Mouse (Mus musculus) lung, postnatal 25 days (tissue): ENCODE results near the gene Rps3.
"Not testable (repeated sequence)": the region's sequence is repeated elsewhere in the genome, so short reads cannot be mapped to it uniquely, and the experiment has no call there.

Experiments
- DNase-seq: peaks from one replicate; pipeline ENCODE4 v3.0.0; 2022; ENCODE audit warnings: low spot score

Rps3 gene

GRCm38 (mm10) chr7:99483271-99483923 is at the start of gene Rps3:
TSS of gene Rps3 (minus strand) at chr7:99483738.
- peak; percentile 97 for DNase-seq

- peak; percentile 67 for DNase-seq
Observed at GRCm38 (mm10) chr7:99532526-99532925, 49.0 kb upstream of the Rps3 start.

- no peak for DNase-seq
Observed at GRCm38 (mm10) chr7:99531408-99531970, 48.0 kb upstream of the Rps3 start.

- DNase-seq = no peak
Observed at GRCm38 (mm10) chr7:99529410-99529809, 45.9 kb upstream of the Rps3 start.

GRCm38 (mm10) chr7:99528547-99528946 is 45.0 kb upstream of the Rps3 start:
- DNase-seq = no peak

- no peak for DNase-seq
Observed at GRCm38 (mm10) chr7:99523837-99524236, 40.3 kb upstream of the Rps3 start.

GRCm38 (mm10) chr7:99523121-99523520 is 39.6 kb upstream of the Rps3 start:
- peak; percentile 51 for DNase-seq

GRCm38 (mm10) chr7:99518954-99519644 is 35.6 kb upstream of the Rps3 start:
- DNase-seq = peak; percentile 78

GRCm38 (mm10) chr7:99516814-99517157 is 33.2 kb upstream of the Rps3 start:
- DNase-seq = no peak

- DNase-seq = no peak
Observed at GRCm38 (mm10) chr7:99516092-99516813, 32.7 kb upstream of the Rps3 start.

- DNase-seq = peak; percentile 33
Observed at GRCm38 (mm10) chr7:99510087-99510501, 26.6 kb upstream of the Rps3 start.

GRCm38 (mm10) chr7:99508187-99508586 is 24.6 kb upstream of the Rps3 start:
- not testable (repeated sequence) for DNase-seq

- DNase-seq = no peak
Observed at GRCm38 (mm10) chr7:99504556-99504955, 21.0 kb upstream of the Rps3 start.

GRCm38 (mm10) chr7:99501148-99501547 is 17.6 kb upstream of the Rps3 start:
- DNase-seq = no peak

- peak; percentile 32 for DNase-seq
Observed at GRCm38 (mm10) chr7:99500655-99501054, 17.1 kb upstream of the Rps3 start.

- DNase-seq = peak; percentile 83
Observed at GRCm38 (mm10) chr7:99500201-99500600, 16.7 kb upstream of the Rps3 start.

- DNase-seq = no peak
Observed at GRCm38 (mm10) chr7:99499128-99499527, 15.6 kb upstream of the Rps3 start.

GRCm38 (mm10) chr7:99489708-99490107 is 6.2 kb upstream of the Rps3 start:
- no peak for DNase-seq

- no peak for DNase-seq
Observed at GRCm38 (mm10) chr7:99484679-99485078, 1.1 kb upstream of the Rps3 start.

GRCm38 (mm10) chr7:99483924-99484319 is 384 bp upstream of the Rps3 start:
- no peak for DNase-seq

GRCm38 (mm10) chr7:99482637-99483036 is 901 bp downstream of the Rps3 start:
- no peak for DNase-seq

GRCm38 (mm10) chr7:99477235-99477634 is 6.3 kb downstream of the Rps3 start:
- DNase-seq = no peak
